Mouse (Mus musculus) testis, adult 2 months (tissue): ENCODE results near the gene Nol11.

ENCODE experiments used
- CTCF ChIP-seq: fragments of 200-500 bp; IDR thresholded peaks from 2 replicates; pipeline ENCODE4 v1.5.1; 2012; ENCODE audit warnings: low read depth, mild to moderate bottlenecking, inconsistent platforms, low read length, moderate library complexity; ENCODE audit not compliant: control insufficient read depth, insufficient read depth, insufficient replicate concordance
- POLR2A ChIP-seq: fragments of 200-500 bp; IDR thresholded peaks from 2 replicates; pipeline ENCODE4 v1.6.1; 2012; ENCODE audit warnings: low read depth, mild to moderate bottlenecking, inconsistent platforms, low read length, moderate library complexity; ENCODE audit not compliant: control insufficient read depth

- TF ChIP-seq POLR2A (no peak), CTCF (no peak)
These were observed 20.6 kb upstream of the Nol11 start for GRCm38 (mm10) chr11:107209818-107210217.
